Mouse (Mus musculus): Measurements from ENCODE around the gene Zfp386.

The Zfp386 gene

DNA sequence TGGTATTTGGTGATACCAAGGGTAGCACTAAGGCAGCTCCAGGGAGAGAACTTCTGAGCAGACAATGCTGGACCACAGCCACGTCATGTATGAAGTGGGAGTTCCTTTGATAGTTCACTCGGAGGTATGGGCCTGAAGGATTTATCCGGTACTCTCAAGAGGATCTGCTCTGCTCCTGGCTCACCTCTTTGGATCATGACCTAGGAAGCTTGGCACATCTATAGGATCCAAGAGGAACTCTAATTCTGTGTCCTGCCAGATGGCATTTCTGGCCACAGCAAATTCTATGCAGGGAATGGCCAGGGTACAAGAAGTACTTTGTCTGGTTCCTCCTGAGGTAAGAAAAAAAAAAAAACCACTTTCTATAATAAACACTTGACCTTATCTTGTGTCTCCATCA, 42.3 kb downstream of the Zfp386 start:
- no peak for DNase-seq (ENCODE audit: low spot score in 2 of 2)

DNA sequence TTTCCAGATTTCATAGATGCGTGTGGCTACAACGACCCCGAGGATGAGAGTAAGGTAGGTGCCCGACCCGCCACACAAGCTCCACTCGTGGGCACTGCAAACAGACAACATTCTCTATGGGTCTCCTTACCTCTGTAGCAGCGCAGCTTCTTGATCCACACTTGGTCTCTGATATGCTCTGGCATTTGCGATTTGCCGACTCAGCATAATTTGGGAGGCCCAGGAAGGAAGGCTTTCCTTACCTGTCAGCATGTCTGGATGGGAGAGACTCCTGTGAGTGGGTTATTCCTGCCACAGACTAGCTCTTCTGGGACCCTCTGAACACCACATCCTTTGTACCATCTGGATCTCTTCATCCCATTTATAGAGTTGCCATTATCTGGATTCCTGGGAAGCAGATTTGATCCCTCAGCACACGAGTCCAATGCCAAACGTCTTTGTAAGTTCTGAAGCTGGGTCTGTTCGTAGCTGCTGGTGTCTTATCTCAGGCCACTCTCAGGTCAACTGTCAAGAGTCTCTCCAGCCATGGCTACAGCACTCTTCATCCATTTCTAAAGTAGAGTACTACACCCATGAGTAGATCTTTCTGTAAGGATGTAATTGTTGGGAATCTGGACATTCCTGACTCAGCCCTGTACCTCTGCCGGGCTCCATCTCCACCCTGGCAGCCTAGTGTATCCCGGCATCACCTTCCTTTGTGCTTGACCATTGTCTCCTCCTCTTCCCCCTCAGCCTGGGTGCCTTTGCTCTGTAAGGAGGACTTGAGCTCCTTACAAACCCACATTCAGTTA, 47.4 kb downstream of the Zfp386 start:
- no peak for DNase-seq (ENCODE audit: low spot score in 2 of 2)

DNA sequence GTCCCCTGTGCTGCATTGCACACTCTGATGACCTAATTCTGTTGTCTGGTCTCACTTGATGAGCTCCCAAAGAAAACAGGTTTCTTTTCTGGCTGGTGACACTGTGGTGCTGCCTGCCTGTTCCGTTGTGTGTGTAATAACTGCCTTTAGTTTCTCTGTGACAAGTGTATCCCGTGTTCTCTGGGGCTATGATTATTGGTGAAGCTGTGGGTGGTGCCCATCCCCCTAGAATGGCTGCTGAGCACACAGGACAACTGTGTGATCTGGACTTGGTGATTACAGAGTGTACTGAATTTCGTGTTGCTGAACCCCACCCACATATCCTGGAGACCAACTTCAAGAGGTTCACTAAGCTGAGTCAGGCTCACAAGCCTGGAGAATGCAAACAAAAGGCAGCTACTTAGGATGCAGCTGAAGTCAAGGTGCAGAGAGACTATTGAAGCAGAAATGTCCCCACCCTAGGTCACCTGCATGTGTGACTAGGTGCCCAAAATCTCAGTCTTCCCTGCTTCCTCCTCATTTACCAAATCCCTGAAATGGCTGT, 48.9 kb downstream of the Zfp386 start:
- DNase-seq (ENCODE audit: low spot score in 2 of 2), result no peak

DNA sequence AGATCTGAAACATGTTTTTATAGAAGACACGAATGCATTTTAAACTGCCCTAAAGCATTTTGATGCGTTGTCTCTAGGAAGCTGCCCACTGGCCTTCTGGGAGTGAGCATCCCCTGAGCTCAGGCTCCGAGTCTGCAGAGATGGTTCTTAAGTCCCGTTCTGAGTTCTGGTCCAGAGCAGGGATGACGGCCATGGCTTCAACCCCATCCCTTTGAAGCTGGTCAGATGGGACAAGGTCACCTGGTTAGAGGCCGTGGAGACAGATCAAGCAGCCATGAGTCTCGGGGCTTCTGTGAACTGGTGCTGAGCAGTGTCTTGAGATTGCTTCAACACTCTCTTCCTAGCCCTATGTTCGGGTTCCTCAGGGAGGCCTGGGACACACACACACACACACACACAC, 49.6 kb downstream of the Zfp386 start:
- DNase-seq (ENCODE audit: low spot score in 2 of 2), result no peak

DNA sequence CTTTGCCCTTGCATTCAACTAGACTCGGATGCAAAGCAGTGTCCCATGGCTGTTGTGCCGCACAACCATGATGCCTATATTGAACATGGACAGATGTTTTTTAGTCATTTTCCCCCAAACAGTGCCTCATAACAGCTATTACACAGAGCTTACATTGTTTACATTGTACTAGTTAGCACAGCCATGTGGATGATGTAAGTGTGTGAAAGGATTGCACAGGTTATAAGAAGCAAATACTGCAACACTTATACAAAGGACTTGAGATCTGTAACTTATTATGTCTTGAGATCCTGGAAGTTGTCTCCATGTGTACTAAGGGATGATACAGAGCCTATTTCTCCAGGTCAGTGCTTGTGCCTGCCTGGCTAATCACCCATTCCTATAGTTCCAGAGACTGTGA, 54.4 kb downstream of the Zfp386 start:
- DNase-seq (ENCODE audit: low spot score in 2 of 2), result no peak

DNA sequence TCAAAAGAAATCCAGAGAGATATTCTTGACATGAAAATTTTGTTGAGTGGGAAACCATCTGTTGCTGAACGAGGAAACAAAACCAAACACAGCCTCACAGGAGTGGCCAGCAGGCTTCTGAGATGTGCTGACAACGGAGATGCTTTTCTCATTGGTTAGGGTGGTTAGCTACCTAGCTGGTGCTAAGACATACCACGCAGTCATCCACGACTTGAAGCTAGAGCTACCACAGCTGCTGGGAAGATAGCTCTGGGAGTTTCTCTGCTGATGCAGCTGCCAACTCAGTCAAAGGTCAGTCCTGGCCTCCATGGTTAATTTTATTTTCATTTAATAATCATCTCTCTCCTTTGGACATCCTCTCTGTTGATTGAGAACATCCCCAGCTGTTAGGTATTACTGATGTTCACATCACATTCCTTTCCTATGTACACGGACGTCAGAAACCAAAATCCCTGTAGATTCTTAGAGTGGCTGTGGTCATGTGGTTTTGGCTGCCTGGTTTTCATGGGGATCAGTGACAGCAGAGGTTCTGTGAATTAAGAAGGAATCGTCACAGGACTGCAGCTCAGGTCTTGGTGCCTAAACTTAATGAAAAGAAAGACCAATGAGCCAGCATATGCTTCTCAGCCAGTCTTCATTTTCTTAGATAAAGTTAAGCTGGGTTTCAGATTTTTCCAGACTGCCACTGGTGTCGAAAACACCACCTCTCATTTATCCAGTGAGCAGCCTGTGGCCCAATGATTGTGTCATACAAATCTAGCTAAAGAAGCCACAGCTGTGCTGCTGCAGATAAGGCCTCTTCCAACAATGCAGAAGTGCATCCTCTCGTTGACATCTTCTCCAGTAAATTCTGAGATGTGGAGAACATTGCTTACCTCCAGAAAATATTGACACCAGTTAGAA, 62.2 kb downstream of the Zfp386 start:
- no peak for DNase-seq (ENCODE audit: low spot score in 2 of 2)

DNA sequence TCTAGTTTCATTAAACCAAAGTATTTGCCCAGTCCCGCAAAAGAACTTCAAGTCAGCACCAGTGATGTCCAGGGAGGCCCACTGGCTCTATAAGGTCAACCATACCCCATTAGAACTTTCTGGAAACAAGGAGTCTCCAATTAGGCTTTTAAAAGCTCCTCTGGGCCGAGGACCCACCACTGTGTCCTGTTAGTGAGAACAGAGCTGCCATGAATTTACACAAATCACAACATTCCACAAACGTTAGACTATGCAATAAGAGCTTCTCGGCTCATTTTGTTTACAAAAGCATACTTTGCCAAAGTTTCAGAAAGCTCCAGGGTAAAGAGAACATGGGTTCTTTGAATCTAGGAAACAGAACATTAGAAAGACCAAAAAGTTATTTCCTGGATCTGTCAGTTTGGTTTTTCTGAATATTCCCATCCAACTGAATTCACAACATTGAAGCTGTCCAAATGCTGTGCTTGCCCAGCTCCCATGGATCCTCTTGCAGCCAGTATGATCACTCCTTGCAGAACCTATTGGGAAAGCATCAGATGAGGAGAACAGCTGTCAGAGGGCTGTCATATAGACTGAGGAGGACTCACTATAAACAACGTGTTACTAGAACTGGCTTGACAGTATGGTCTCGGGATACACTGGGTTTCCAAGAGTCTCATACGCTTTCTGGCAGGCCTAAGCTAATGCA, 63.6 kb downstream of the Zfp386 start:
- DNase-seq (ENCODE audit: low spot score in 2 of 2), result no peak

Data from thymus, postnatal 10 days (tissue).